7 mouse cellular contexts compared by ENCODE assay signal in the genomic region with DNA sequence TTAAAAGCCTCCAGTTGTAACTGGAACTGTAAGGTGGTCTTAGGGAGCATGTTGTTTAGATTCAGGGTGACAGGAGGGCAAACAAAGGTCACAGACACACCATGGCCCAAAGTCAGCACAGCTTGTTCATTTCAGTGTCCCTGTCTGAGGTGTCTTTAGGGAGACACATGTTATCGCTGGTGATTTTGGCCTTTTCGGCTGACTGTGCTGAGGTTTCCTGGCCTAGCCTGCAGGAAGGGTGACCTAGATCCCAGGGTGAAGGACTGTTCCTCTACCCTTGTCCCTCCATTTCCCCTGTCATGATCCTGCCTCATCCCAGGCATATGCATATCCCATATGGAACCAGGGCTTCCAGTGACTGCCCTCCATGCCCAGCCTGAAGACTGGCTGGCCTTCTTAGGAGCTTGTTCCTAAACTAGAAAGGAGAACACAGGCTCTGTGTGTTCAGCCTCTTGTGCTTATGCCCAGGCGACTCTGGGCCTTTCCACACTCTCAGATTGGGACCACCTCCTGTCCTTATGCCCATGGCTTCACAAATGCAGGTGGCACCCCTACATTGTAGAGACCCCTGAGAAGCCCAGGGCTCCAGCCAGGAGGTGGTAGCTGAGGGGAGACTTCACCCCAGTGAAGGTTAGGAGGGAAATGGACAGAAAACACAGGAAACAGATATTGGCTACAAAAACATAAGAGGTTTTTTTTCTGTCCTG.
DNase-seq lines count a peak whose midpoint lies in the region; ATAC-seq and TF ChIP-seq lines count a peak whose summit lies in the region.

No protein-coding gene starts in this region.

- DNase-seq in liver, adult 2 months (ENCODE audit: extremely low read depth, low read depth, low spot score): no peak
- no peak for DNase-seq in liver
- no peak for DNase-seq in forebrain, embryonic 14.5 days (ENCODE audit: low spot score)
- no peak for DNase-seq in hindbrain, postnatal 0 days (ENCODE audit: low spot score)
- DNase-seq in cerebellum, adult 9-11 months: no peak
- no peak for DNase-seq in adrenal gland, postnatal 10 days

- 68% methylated on average over 3 of the region's 3 CpGs for WGBS in liver, adult 2 months
- 79% methylated on average over 3 of the region's 3 CpGs for WGBS in forebrain, embryonic 14.5 days
- WGBS in hindbrain, postnatal 0 days: 64% methylated on average over 3 of the region's 3 CpGs
- WGBS in olfactory bulb, adult 2 months: 63% methylated on average over 3 of the region's 3 CpGs

- no peak overlapping the region for H3K9ac ChIP-seq in liver, adult 2 months (ENCODE audit: low read depth, low read length)
- peak overlapping the region; percentile 29 for H3K9ac ChIP-seq in forebrain, embryonic 14.5 days (ENCODE audit: low read length)
- H3K9ac ChIP-seq in hindbrain, postnatal 0 days (replicated peaks; ENCODE audit: low read length): no peak overlapping the region

- peaks cover 27% of the 10 kb centered on the region; the same call in 1 of the 2 replicates for H3K79me2 ChIP-seq in liver, adult 2 months (ENCODE audit: control insufficient read depth, insufficient read depth, low read length)

- H3K4me2 ChIP-seq in forebrain, embryonic 14.5 days (ENCODE audit: low read length): no peak overlapping the region
- no peak overlapping the region for H3K4me2 ChIP-seq in hindbrain, postnatal 0 days (ENCODE audit: low read depth, low read length)

- no peaks in the 10 kb centered on the region for H3K36me3 ChIP-seq in liver, adult 2 months (ENCODE audit: control insufficient read depth, insufficient read depth, low read length)
- peaks cover 3% of the 10 kb centered on the region; the same call in 1 of the 2 replicates for H3K36me3 ChIP-seq in forebrain, embryonic 14.5 days (ENCODE audit: control insufficient read depth, insufficient read depth, low read length)
- H3K36me3 ChIP-seq in hindbrain, postnatal 0 days (ENCODE audit: insufficient read depth, low read length): no peaks in the 10 kb centered on the region

- H3K4me1 ChIP-seq in liver, adult 2 months (ENCODE audit: control insufficient read depth, insufficient read depth, low read length): peaks cover 29% of the 10 kb centered on the region
- peaks cover 36% of the 10 kb centered on the region for H3K4me1 ChIP-seq in forebrain, embryonic 14.5 days (ENCODE audit: control insufficient read depth, insufficient read depth, low read length)
- H3K4me1 ChIP-seq in hindbrain, postnatal 0 days (ENCODE audit: insufficient read depth, low read length): peaks cover 32% of the 10 kb centered on the region
- peaks cover 57% of the 10 kb centered on the region for H3K4me1 ChIP-seq in olfactory bulb, adult 2 months (ENCODE audit: control insufficient read depth, insufficient read depth, low read length)

- ATAC-seq in forebrain, embryonic 14.5 days: no peak
- no peak for ATAC-seq in hindbrain, postnatal 0 days

- no peaks in the 10 kb centered on the region for H3K27me3 ChIP-seq in liver, adult 2 months (ENCODE audit: control insufficient read depth, insufficient read depth, low read length)
- no peaks in the 10 kb centered on the region for H3K27me3 ChIP-seq in forebrain, embryonic 14.5 days (replicated peaks; ENCODE audit: control insufficient read depth, insufficient read depth, low read length)
- H3K27me3 ChIP-seq in hindbrain, postnatal 0 days (ENCODE audit: insufficient read depth, low read length): no peaks in the 10 kb centered on the region

- TF ChIP-seq POLR2A in liver, adult 2 months (IDR thresholded peaks at IDR 0.05; ENCODE audit: extremely low read depth, insufficient read depth, low read length): no peak
- TF ChIP-seq POLR2A in olfactory bulb, adult 2 months (IDR thresholded peaks at IDR 0.05; ENCODE audit: insufficient read depth, low read depth, low read length): no peak

- no peak for TF ChIP-seq CTCF in liver, adult 2 months (IDR thresholded peaks at IDR 0.05; ENCODE audit: low read depth, low read length)
- no peak for TF ChIP-seq CTCF in hindbrain, postnatal 0 days (IDR thresholded peaks at IDR 0.05; ENCODE audit: low read depth)
- no peak for TF ChIP-seq CTCF in olfactory bulb, adult 2 months (IDR thresholded peaks at IDR 0.05; ENCODE audit: insufficient read depth, low read depth, low read length)

- H3K9me3 ChIP-seq in forebrain, embryonic 14.5 days (replicated peaks; ENCODE audit: control insufficient read depth, low read length): no peaks in the 10 kb centered on the region
- no peaks in the 10 kb centered on the region for H3K9me3 ChIP-seq in hindbrain, postnatal 0 days (ENCODE audit: low read length)

- H3K4me3 ChIP-seq in liver, adult 2 months (ENCODE audit: insufficient read depth, low read depth, low read length): no peak overlapping the region
- no peak overlapping the region for H3K4me3 ChIP-seq in forebrain, embryonic 14.5 days (ENCODE audit: low read depth, low read length)
- no peak overlapping the region for H3K4me3 ChIP-seq in hindbrain, postnatal 0 days (ENCODE audit: low read length)
- H3K4me3 ChIP-seq in olfactory bulb, adult 2 months (ENCODE audit: insufficient read depth, low read depth, low read length): no peak overlapping the region

- H3K27ac ChIP-seq in liver, adult 2 months (replicated peaks; ENCODE audit: insufficient read depth, low read depth, low read length): 0 out of 2 replicates have a peak overlapping the region, but pooled peaks have one; percentile 9
- peak overlapping the region; percentile 92 for H3K27ac ChIP-seq in forebrain, embryonic 14.5 days (ENCODE audit: low read depth, low read length)
- H3K27ac ChIP-seq in hindbrain, postnatal 0 days: peak overlapping the region; percentile 92
- H3K27ac ChIP-seq in olfactory bulb, adult 2 months (ENCODE audit: insufficient read depth, low read depth, low read length): peak overlapping the region; percentile 46; the same call in 1 of the 2 replicates

Comparison
In these comparisons a context has a peak if more than half of its experiments do, and no peak if none do; other contexts are left out.
1. H3K27ac ChIP-seq: peak in every context shown above with its lines; median percentile 92 in forebrain, embryonic 14.5 days; 92 in hindbrain, postnatal 0 days; 46 in olfactory bulb, adult 2 months; 9 in liver, adult 2 months.